Mouse (Mus musculus) megakaryocyte, embryonic 14.5 days (primary cell): ENCODE results near the gene Hmgb1. TPM values are rescaled to one million over a fixed set of nuclear protein-coding genes. Genes with fewer than 3 reads are reported as not detected.

Experiments
- H3K27me3 ChIP-seq: replicated peaks from 2 replicates; pipeline ENCODE3; 2012; ENCODE audit warnings: inconsistent platforms
- H3K36me3 ChIP-seq: replicated peaks from 2 replicates; pipeline ENCODE3; 2012; ENCODE audit warnings: low read length, inconsistent platforms, mixed read lengths
- H3K4me1 ChIP-seq: 2 replicates; pipeline ENCODE4 v1.6.1; 2012; ENCODE audit warnings: inconsistent platforms
- H3K4me3 ChIP-seq: replicated peaks from 2 replicates; pipeline ENCODE3; 2012; ENCODE audit warnings: moderate library complexity, mild to moderate bottlenecking, inconsistent platforms
- H3K9me3 ChIP-seq: 2 replicates; pipeline ENCODE4 v1.6.1; 2012; ENCODE audit warnings: inconsistent platforms
- FLI1 ChIP-seq: IDR thresholded peaks from 2 replicates; pipeline ENCODE4 v1.6.1; 2012; ENCODE audit warnings: low read length, inconsistent platforms, mixed read lengths
- GATA1 ChIP-seq: IDR thresholded peaks from 3 replicates; pipeline ENCODE4 v1.6.1; 2012; ENCODE audit warnings: mixed read lengths, low read length, inconsistent platforms, borderline replicate concordance
- polyA plus RNA-seq: library from polyadenylated mRNA; stranded (reverse); fragments of >175 nt; gene quantifications from 2 replicates; pipeline ENCODE4 v1.2.3, GENCODE M21; 2012; ENCODE audit warnings: low replicate concordance; ENCODE audit not compliant: insufficient read depth

The Hmgb1 gene
- polyA plus RNA-seq, 1 experiment: 484 TPM

DNA sequence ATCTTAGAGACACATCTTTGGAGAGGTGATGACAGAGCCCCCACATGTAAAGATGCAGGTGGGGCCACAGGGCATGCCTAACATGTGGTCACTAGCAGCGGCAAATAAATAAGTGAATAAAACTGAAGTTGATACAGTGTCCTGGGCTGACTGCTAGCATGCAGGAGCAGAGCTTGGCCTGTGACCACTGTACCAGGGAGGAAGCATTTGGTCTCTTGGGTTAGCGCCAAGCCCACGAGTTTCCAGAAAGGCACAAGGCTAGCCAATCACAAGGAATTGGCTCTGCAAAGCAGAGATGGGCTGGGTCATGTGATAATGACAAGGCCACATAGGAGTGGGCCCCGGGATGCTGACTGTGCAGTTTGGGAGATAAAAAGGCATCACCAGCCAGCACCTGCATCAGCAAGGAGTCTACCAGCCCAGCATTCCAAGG is 47.3 kb downstream of the Hmgb1 start:
- Histone ChIP-seq H3K4me3 (peak overlapping the region; percentile 8), H3K27me3 (peaks cover 2% of the 10 kb centered on the region), H3K4me1 (peaks cover 21% of the 10 kb centered on the region), H3K36me3 (no peaks in the 10 kb centered on the region), H3K9me3 (no peaks in the 10 kb centered on the region)
- TF ChIP-seq FLI1 (no peak), GATA1 (no peak)

DNA sequence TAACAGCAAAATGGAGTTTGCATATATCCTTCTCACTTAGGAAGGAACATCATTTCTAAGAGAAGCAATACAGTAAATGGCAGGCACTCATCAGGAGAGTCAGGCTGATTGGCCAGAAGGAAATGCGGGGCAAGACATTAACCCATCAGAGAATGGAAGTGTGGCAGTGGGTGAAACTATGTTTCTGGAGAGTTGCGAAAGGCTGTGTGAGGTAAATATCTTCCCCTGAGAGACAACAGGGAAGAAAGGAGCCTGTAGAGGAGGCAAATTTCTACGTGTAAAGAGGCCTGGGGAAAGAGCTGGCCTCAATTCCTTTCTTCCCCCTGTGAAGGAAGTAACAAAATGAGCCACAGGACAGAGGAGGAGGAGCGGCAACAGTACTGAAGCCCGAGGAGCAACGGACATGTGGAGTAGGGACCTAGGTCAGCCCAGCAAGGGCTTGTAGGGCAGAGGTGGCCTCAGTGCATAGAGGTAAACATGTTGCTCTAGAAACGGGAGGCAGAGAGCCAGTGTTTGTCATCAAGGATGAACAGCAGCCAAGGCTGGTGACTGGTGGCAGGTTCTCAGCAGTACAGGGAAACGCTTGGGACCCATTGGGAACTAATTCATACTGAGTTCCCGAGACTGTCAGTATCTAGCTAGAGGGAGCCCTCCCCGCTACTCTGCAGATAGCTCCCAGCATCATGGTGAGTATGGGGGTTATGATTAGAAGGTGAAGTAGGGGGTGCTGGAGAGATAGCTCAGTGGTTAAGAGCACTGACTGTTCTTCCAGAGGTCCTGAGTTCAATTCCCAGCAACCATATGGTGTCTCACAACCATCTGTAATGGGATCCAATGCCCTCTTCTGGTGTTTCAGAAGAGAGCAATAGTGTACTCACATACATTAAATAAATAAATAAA is 48.6 kb downstream of the Hmgb1 start:
- Histone ChIP-seq H3K4me3 (no peak overlapping the region), H3K9me3 (no peaks in the 10 kb centered on the region), H3K36me3 (no peaks in the 10 kb centered on the region), H3K27me3 (peaks cover 2% of the 10 kb centered on the region), H3K4me1 (peaks cover 21% of the 10 kb centered on the region)
- no peak for TF ChIP-seq FLI1
- no peak for TF ChIP-seq GATA1

DNA sequence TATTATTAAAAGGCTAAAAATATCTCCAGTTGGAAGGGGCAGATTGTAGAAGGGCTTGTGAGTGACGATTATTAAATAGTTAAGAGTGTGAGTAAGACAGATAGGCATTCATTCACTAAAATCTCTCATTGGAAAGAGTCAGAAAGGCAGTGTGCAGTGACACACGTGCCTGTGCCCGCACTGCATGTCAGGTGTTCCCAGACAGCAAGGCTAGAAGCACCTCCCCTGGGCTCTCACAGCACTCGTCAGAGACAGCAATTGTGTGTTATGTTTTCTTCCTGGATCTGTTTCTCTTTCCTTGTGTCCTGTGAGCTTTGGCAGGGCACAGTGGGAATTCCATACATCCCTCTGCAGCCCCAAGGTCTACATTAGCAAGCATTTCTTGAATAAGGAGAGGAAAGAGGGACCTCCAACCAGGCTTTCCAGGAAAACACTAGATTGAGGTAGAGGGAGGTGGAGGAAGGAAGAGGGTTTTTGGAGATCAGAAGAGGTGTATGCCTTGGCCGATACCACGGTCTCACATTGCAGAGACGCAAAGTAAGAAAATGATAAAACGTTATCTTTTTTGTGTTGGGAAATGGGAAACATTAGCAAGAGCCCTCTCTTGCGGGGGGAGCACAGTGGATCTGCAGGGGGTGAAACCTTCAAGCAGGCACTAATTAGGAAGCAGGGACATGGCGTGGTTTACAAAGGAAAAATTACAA is 49.4 kb downstream of the Hmgb1 start:
- peaks cover 4% of the 10 kb centered on the region for H3K27me3 ChIP-seq
- H3K4me3 ChIP-seq: no peak overlapping the region
- TF ChIP-seq FLI1: no peak
- H3K9me3 ChIP-seq: no peaks in the 10 kb centered on the region
- H3K4me1 ChIP-seq: peaks cover 24% of the 10 kb centered on the region
- H3K36me3 ChIP-seq: no peaks in the 10 kb centered on the region

DNA sequence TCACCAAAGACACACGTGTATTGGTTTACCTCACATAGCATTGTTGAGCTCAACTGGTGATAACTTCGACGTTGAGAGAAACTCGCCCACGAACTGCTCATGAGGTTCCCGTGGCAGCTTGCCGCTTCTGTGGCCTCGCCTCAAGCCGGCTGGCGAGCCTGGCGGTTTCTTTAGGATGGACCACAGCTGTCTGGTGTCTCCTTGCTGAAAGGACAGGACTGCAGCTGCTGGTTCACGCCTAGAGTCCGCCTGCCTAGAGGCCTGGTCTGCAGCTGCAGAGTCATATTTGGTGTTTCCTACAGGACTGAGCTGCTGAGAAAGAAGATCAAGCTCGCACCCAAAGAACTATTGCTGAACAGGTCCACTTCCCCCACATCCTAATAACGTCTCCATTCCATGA is 55.8 kb downstream of the Hmgb1 start:
- no peaks in the 10 kb centered on the region for H3K9me3 ChIP-seq
- peaks cover 4% of the 10 kb centered on the region for H3K27me3 ChIP-seq
- H3K4me1 ChIP-seq: peaks cover 4% of the 10 kb centered on the region
- TF ChIP-seq FLI1 (no peak), GATA1 (no peak)
- no peak overlapping the region for H3K4me3 ChIP-seq
- no peaks in the 10 kb centered on the region for H3K36me3 ChIP-seq

DNA sequence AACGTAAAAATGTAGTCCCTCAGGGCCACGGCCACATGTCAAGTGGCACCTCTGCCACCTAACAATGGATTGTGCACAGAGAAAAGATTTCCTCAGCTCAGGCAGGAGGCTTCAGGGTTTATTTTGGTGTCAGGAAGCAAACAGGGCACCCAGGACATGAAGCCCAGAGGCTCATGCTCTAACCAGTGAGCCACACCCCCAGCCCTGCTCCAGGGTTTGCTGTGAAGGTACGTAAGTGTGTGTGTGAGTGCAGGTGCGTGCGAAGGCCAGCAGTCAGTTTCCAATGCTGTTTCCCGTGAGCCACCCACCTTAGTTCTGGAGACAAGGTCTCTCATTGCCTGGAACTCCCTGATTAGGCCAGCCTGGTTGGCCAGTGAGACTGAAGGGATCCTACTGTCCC is 60.5 kb downstream of the Hmgb1 start:
- H3K4me1 ChIP-seq: no peaks in the 10 kb centered on the region
- H3K4me3 ChIP-seq: no peak overlapping the region
- peaks cover 4% of the 10 kb centered on the region for H3K27me3 ChIP-seq
- no peak for TF ChIP-seq GATA1
- no peak for TF ChIP-seq FLI1
- peaks cover 6% of the 10 kb centered on the region; the same call in 1 of the 2 replicates for H3K9me3 ChIP-seq
- H3K36me3 ChIP-seq: no peaks in the 10 kb centered on the region

DNA sequence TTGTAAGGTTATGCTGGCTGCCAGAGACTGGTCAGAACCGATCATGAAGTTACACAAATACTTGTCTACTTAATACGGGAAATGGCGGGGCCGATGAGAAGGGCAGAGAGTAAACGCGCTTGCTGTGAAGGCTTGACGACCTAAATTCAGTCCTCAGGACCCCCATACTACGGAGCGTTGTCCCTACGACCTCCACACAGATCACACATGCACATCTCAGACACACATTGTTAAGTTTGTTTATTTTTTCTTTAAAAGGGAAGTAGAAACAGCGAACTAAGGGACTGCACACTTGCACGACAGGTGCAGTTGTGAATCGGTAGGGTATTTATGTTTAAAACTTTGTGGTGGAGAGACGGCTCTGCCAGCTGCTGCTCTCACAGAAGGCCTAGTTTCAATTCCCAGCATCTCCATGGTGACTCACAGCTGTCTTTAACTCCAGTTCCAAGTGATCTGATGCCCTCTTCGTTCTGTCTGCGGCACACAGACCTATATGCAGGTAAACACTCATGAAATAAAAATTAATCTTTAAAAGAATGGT is 64.9 kb downstream of the Hmgb1 start:
- peaks cover 6% of the 10 kb centered on the region; the same call in 1 of the 2 replicates for H3K9me3 ChIP-seq
- H3K27me3 ChIP-seq: peaks cover 5% of the 10 kb centered on the region
- H3K36me3 ChIP-seq: no peaks in the 10 kb centered on the region
- TF ChIP-seq GATA1 (no peak), FLI1 (no peak)
- H3K4me3 ChIP-seq: no peak overlapping the region
- peaks cover 4% of the 10 kb centered on the region for H3K4me1 ChIP-seq

DNA sequence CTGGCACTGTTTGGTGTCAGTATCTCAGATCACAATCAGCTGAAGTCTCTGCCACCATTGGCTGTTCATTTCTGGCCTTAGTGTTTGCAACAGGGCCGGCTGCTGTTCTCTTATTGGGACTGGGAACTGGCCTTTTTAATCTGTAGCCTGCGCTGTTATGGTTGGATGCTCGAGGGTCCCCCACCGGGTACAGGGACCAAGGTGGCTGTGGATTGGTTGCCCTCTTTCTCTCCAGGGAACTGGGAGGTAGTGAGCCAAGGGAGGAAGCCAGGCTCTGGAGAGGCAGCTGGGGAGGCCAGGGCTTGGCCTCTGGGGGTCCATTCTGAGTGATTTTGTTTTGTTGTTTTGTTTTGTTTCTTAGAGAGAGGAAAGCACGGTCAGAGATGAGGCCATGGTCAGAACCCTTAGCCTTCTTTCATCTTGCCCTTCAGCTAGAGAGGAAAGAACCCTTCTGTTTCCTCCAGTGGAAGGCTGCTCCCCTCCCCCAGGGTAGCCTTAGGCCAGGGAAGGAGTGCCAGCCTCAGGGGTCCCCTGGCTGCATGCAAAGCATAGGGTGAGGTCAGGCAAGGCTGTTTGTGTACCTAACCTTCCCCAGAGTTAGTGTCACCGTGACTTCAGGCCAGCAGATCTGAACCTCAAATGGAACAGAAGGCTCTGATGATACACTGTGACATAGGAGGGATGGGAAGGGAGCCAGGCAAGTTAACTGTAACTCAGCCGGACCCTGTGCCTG is 66.3 kb downstream of the Hmgb1 start:
- H3K9me3 ChIP-seq: peaks cover 6% of the 10 kb centered on the region; the same call in 1 of the 2 replicates
- peaks cover 4% of the 10 kb centered on the region for H3K4me1 ChIP-seq
- H3K27me3 ChIP-seq: peaks cover 5% of the 10 kb centered on the region
- no peak overlapping the region for H3K4me3 ChIP-seq
- H3K36me3 ChIP-seq: no peaks in the 10 kb centered on the region
- TF ChIP-seq FLI1 (no peak), GATA1 (no peak)

DNA sequence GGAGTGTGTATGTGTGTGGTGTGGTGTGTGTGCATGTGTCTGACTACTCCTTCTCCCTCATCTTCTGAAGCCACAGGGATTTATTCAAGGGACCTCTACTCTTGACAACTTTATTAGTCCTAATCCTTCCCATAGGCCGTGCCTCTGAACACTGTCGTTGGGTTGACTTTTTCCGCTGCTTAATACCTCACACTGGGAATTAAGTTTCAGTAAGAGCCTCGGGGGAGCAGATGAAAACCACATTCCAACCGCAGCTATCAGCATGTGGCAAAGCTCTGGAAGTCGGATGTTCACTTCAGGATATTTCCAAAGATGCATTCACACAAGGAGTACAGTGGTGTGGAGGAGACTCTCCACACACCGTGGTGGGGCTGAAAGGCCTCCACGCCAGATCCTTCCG is 69.7 kb downstream of the Hmgb1 start:
- Histone ChIP-seq H3K9me3 (peaks cover 4% of the 10 kb centered on the region; the same call in 1 of the 2 replicates), H3K27me3 (peaks cover 7% of the 10 kb centered on the region), H3K36me3 (no peaks in the 10 kb centered on the region), H3K4me1 (peaks cover 7% of the 10 kb centered on the region), H3K4me3 (no peak overlapping the region)
- TF ChIP-seq GATA1 (no peak), FLI1 (no peak)

DNA sequence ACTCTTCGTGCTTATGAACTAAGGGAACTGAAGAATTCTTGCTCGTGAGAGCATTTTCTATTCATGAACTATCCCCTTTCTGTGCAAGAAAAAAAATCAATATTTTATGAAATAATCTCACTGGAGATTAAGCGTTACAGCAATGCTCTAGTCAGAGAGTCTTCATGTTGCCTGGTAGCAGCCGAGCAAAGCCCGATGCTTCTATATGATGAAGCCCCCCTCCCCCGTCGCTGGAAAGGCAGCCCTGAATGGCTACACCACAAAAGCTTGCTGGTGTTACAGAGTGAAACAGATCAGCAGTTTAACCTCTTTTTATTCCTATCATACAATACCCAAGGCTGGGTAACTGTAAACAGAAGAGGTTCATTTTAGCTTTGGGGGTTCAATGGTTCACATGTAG is 70.3 kb downstream of the Hmgb1 start:
- Histone ChIP-seq H3K27me3 (peaks cover 7% of the 10 kb centered on the region), H3K4me1 (peaks cover 7% of the 10 kb centered on the region), H3K36me3 (no peaks in the 10 kb centered on the region), H3K9me3 (peaks cover under 1% of the 10 kb centered on the region; the same call in 1 of the 2 replicates), H3K4me3 (no peak overlapping the region)
- TF ChIP-seq FLI1 (no peak), GATA1 (no peak)
